Mouse (Mus musculus) ES-Bruce4 (cell line): ENCODE results near the gene Lhfpl5. TPM values are rescaled to one million over a fixed set of nuclear protein-coding genes. Genes with fewer than 3 reads are reported as not detected.

Experiments
- H3K27ac ChIP-seq: 2 replicates; pipeline ENCODE4 v1.5.1; 2012; ENCODE audit warnings: low read length, inconsistent platforms; ENCODE audit not compliant: insufficient read depth
- H3K27me3 ChIP-seq: 2 replicates; pipeline ENCODE4 v1.6.1; 2012; ENCODE audit warnings: mild to moderate bottlenecking, low read length, inconsistent platforms; ENCODE audit not compliant: control insufficient read depth, poor library complexity, insufficient read depth, severe bottlenecking
- H3K36me3 ChIP-seq: 2 replicates; pipeline ENCODE4 v1.6.1; 2012; ENCODE audit warnings: inconsistent platforms, mild to moderate bottlenecking, low read length, moderate library complexity; ENCODE audit not compliant: control insufficient read depth, poor library complexity, insufficient read depth, severe bottlenecking
- H3K4me1 ChIP-seq: one replicate; pipeline ENCODE4 v1.8.1; 2011; ENCODE audit warnings: low read length; ENCODE audit not compliant: control insufficient read depth, insufficient read depth
- H3K4me3 ChIP-seq: 2 replicates; pipeline ENCODE4 v1.5.1; 2011; ENCODE audit warnings: low read depth, mild to moderate bottlenecking, low read length
- H3K9ac ChIP-seq: 2 replicates; pipeline ENCODE4 v1.6.1; 2012; ENCODE audit warnings: low read depth, mild to moderate bottlenecking, inconsistent platforms; ENCODE audit not compliant: poor library complexity, severe bottlenecking
- H3K9me3 ChIP-seq: replicated peaks from 2 replicates; pipeline ENCODE4 v1.6.1; 2012; ENCODE audit warnings: mild to moderate bottlenecking, low read length, inconsistent platforms; ENCODE audit not compliant: control insufficient read depth, poor library complexity, insufficient read depth, severe bottlenecking
- CTCF ChIP-seq: IDR thresholded peaks from one replicate; pipeline ENCODE4 v1.8.1; 2011; ENCODE audit warnings: low read depth, low read length
- EP300 ChIP-seq: IDR thresholded peaks from 2 replicates; pipeline ENCODE4 v1.6.1; 2011; ENCODE audit warnings: low read depth, low read length; ENCODE audit not compliant: insufficient read depth
- POLR2A ChIP-seq: IDR thresholded peaks from one replicate; pipeline ENCODE4 v1.8.1; 2011; ENCODE audit warnings: low read length; ENCODE audit not compliant: insufficient read depth
- polyA plus RNA-seq: library from polyadenylated mRNA; stranded (reverse); fragments of >200 nt; gene quantifications from 2 replicates; pipeline ENCODE4 v1.2.4, GENCODE M21; 2011; ENCODE audit warnings: low read depth; ENCODE audit not compliant: missing spikeins, insufficient read depth, insufficient read length

Gene Lhfpl5
- polyA plus RNA-seq, 1 experiment, result not detected

GRCm38 (mm10) chr17:28593965-28594364 is 18.5 kb downstream of the Lhfpl5 start:
- no peaks in the 10 kb centered on the region for H3K9me3 ChIP-seq
- H3K27me3 ChIP-seq, result no peaks in the 10 kb centered on the region
- no peak for TF ChIP-seq CTCF
- TF ChIP-seq EP300, result peak; percentile 86
- peaks cover 53% of the 10 kb centered on the region for H3K36me3 ChIP-seq
- H3K4me1 ChIP-seq, result peaks cover 18% of the 10 kb centered on the region
- H3K9ac ChIP-seq, result no peak overlapping the region
- H3K4me3 ChIP-seq, result no peak overlapping the region
- H3K27ac ChIP-seq, result peak overlapping the region; percentile 87

GRCm38 (mm10) chr17:28600780-28601179 is 25.3 kb downstream of the Lhfpl5 start:
- H3K4me3 ChIP-seq, result no peak overlapping the region
- no peaks in the 10 kb centered on the region for H3K9me3 ChIP-seq
- no peaks in the 10 kb centered on the region for H3K27me3 ChIP-seq
- no peak overlapping the region for H3K9ac ChIP-seq
- no peak for TF ChIP-seq POLR2A
- no peak for TF ChIP-seq CTCF
- TF ChIP-seq EP300, result no peak
- no peak overlapping the region for H3K27ac ChIP-seq
- H3K36me3 ChIP-seq, result peaks cover 79% of the 10 kb centered on the region
- H3K4me1 ChIP-seq, result no peaks in the 10 kb centered on the region

- no peak overlapping the region for H3K27ac ChIP-seq
- TF ChIP-seq CTCF (no peak), POLR2A (no peak), EP300 (no peak)
- no peaks in the 10 kb centered on the region for H3K27me3 ChIP-seq
- peaks cover 81% of the 10 kb centered on the region for H3K36me3 ChIP-seq
- H3K4me1 ChIP-seq, result no peaks in the 10 kb centered on the region
- H3K9me3 ChIP-seq, result no peaks in the 10 kb centered on the region
- H3K4me3 ChIP-seq, result no peak overlapping the region
- no peak overlapping the region for H3K9ac ChIP-seq
Measured at GRCm38 (mm10) chr17:28601557-28602250, 26.3 kb downstream of the Lhfpl5 start.

DNA sequence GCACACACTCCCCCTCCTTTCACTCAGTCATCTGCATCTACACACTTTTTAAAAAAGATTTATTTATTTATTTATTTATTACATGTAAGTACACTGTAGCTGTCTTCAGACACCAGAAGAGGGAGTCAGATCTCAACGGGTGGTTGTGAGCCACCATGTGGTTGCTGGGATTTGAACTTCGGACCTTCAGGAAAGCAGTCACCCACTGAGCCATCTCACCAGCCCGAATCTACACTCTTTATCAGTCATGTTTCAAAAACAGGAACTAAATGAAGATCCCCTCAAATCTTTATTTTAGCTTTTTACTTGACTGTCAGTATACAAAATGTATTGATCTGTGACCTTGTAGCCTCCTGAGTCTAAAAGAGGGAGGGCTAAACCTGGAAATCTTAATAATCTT is 34.1 kb downstream of the Lhfpl5 start:
- H3K4me1 ChIP-seq, result no peaks in the 10 kb centered on the region
- no peaks in the 10 kb centered on the region for H3K9me3 ChIP-seq
- H3K27ac ChIP-seq, result no peak overlapping the region
- no peaks in the 10 kb centered on the region for H3K27me3 ChIP-seq
- TF ChIP-seq POLR2A, result no peak
- no peak for TF ChIP-seq EP300
- TF ChIP-seq CTCF, result no peak
- H3K36me3 ChIP-seq, result peaks cover 39% of the 10 kb centered on the region
- H3K9ac ChIP-seq, result no peak overlapping the region
- H3K4me3 ChIP-seq, result no peak overlapping the region

DNA sequence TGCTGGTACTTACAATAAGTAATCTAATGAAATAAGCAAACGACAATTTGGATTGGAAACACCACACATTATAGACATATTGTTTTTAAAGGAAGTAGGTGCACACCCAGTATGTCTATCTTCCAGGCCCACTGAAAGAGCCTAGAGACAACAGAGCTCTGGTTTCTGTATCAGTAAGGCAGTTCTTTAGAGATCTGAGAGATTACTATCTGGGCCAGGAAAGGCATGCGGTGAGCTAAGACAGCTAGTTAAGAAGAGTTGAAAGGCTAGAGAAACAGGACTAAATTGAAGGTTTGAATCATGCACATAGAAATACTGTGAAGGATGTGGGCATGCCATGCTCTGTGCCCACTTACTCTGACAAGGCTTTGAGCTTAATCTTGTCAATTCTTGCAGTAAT is 37.2 kb downstream of the Lhfpl5 start:
- no peak overlapping the region for H3K4me3 ChIP-seq

DNA sequence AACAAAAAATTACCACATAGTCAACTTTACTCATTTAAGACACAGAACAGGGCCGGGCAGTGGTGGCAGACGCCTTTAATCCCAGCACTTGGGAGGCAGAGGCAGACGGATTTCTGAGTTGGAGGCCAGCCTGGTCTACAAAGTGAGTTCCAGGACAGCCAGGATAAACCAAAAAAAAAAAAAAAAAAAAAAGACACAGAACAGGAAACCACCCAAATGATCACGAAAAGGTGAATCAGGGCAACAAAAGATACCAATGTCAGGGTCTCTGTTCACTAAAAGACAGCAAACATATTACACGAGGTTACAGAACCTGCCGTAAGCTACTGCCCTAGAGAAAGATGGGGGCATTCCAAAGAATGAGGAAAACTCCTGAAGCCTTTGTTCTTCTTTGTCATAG is 37.7 kb downstream of the Lhfpl5 start:
- no peak overlapping the region for H3K4me3 ChIP-seq
- no peak overlapping the region for H3K27ac ChIP-seq
- TF ChIP-seq POLR2A (no peak), EP300 (no peak), CTCF (no peak)
- H3K27me3 ChIP-seq, result no peaks in the 10 kb centered on the region
- H3K36me3 ChIP-seq, result peaks cover 18% of the 10 kb centered on the region
- H3K9me3 ChIP-seq, result no peaks in the 10 kb centered on the region
- no peak overlapping the region for H3K9ac ChIP-seq
- H3K4me1 ChIP-seq, result no peaks in the 10 kb centered on the region

More for the DNA sequence above, 37.2 kb downstream of the Lhfpl5 start:
- Histone ChIP-seq H3K36me3 (peaks cover 22% of the 10 kb centered on the region), H3K9me3 (no peaks in the 10 kb centered on the region), H3K4me1 (no peaks in the 10 kb centered on the region), H3K9ac (no peak overlapping the region), H3K27ac (no peak overlapping the region; the same call in 1 of the 2 replicates), H3K27me3 (no peaks in the 10 kb centered on the region)
- TF ChIP-seq EP300, result no peak
- TF ChIP-seq POLR2A, result no peak
- TF ChIP-seq CTCF, result no peak
